Mouse (Mus musculus) induced T-regulatory cell, adult 2 months (primary cell): ENCODE results near the gene Efna1.

Source experiments
- DNase-seq: peaks from one replicate; pipeline ENCODE4 v3.0.0-alpha.2; 2012; ENCODE audit warnings: low read depth

Efna1 gene

DNA sequence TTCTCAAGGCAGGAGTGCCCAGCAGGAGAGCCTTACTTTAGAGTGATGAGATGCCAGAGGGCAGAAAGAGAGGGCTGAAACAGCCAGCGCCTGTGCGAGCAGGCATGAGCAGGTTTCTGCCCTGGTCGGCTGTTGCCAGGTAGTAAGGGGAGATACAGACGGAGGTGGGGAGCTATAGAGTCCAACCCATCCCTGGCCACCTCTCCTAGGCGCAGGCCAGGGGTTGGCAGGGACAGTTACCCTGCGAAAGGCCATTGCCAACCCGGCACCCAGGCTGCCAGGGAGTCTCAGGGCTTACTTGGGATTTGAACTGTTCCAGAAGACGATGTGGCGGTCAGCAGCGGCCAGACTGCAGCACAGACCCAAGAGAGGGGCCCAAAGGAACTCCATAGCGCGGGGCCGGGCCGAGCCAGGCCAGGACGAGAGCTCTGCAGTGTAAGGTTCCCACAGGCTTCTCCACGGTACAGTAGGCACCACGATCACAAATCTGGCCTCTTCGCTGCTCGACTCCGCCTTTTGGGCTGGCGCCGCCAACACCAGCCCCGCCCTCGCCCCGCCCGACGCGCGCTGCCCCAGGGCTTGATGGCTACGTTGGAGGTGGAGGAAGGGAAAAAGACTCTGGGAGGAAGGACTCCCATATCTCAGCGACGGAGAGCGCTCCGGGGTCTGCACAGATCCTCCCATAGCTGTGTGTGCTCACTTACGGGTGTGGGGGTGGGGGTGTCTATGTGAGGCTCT is 1.6 kb downstream of the Efna1 start:
- DNase-seq: peak; percentile 80

- DNase-seq: no peak
Measured at GRCm38 (mm10) chr3:89278643-89279042, 2.3 kb downstream of the Efna1 start.

- DNase-seq: no peak
Measured at GRCm38 (mm10) chr3:89278107-89278506, 2.8 kb downstream of the Efna1 start.

GRCm38 (mm10) chr3:89277281-89278021 is 3.5 kb downstream of the Efna1 start:
- DNase-seq: no peak

- DNase-seq: no peak
Measured at GRCm38 (mm10) chr3:89276061-89276460, 4.9 kb downstream of the Efna1 start.

DNA sequence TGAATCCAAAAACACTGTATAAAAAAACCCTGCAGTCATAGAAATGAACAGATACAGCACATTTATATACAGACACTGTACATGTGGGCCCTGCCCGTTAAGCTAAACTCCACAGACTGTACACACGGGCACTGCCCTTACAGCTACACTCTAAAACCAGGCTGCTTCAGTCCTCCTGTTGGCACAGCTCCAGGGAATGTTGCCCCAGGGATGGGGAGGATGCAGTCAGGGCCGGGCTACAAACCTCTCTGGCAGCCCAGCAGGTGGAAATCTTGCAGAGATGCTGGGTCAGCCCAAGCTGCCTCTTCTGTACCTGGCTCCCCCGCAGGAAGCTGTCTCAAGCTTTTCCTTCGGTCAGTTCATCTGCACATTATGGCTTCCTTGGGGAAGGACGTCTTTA is 9.2 kb downstream of the Efna1 start:
- DNase-seq: no peak

DNA sequence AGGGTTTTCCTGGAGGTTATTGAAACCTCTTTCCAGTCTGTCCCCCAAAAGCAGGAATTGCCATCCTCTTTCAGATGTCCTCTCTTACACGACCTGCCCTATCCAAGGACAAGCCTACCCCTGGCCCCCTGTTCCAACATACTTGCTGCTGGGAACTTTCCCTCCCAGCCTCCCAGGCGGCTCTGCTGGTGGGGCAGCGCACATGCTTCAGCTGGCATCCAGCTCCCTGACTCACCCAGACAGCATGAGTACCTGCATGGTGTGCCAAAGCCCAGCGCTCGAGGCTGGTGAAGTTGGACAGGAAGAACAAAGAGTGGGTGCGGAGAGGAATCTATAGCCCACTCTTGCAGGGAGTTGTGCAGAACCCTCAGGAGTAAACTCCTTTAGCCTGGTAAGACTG is 10.1 kb downstream of the Efna1 start:
- DNase-seq: no peak

DNA sequence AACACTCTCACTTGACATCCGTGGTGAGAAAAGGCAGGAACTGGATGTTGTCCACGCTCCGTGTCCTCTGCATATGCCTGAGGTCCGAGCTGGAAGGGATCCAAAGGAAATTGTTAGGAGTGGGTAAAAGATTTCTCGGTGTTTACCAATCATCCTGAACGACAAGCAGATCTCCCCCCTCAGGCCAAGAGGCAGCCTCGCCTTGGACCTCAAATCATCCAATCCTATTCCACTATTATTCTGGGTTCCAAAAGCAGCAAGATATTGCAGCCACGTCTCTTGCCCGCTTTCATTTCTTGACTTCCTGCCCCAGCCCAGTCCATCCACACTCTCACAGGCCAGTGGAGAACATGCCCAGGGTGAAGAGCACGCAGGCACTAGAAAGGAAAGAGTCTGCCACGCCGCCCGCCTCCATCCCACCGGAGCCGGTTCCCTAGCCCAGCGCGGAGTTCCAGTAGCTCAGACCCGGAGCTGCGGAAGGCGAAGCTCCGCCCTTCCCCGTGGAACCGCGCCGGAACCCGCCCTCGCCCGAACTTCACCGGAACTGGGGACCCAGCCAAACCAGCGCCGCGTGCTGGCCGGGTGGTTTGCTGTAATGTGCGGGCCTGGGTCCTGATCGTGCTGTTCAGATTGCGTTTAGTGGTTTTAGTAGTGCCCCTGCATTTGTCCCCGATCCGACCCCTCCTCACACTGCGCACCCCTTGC is 10.7 kb downstream of the Efna1 start, which contains the start of gene Slc50a1:
Gene Slc50a1, minus strand, starts transcription at position 520 of the 705 bp plus-strand sequence.
- DNase-seq: peak; percentile 87

- DNase-seq: no peak
Measured at GRCm38 (mm10) chr3:89268916-89269315, 12.0 kb downstream of the Efna1 start.

- DNase-seq: peak; percentile 91
Measured at GRCm38 (mm10) chr3:89266439-89266893, 14.5 kb downstream of the Efna1 start.

GRCm38 (mm10) chr3:89262417-89262816 is 18.5 kb downstream of the Efna1 start:
- DNase-seq: no peak

- no peak for DNase-seq
Measured at GRCm38 (mm10) chr3:89260211-89260610, 20.7 kb downstream of the Efna1 start.

DNA sequence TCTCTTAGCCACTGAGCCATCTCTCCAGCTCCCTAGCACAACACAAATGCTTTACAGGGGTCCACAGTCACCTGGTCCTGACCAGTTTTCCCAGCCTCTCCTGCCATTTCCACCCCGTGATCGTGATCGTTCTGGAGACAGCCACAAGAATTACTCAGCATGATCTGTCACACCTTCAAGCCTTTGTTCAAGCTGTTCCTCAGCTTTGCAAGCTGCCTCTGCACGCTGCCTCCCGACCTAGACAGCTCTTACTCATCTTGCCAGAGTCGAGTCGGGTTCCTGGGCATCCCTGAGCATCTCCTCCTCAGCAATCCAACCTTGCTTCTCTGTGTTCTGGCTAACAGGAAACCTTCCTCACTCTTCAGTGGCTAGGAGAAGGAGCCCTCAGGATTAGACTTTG is 21.9 kb downstream of the Efna1 start, which contains the start of gene Dpm3:
Gene Dpm3, plus strand, starts transcription at position 283 of the 400 bp plus-strand sequence.
- DNase-seq: no peak

GRCm38 (mm10) chr3:89256177-89256576 is 24.8 kb downstream of the Efna1 start:
- DNase-seq: no peak

GRCm38 (mm10) chr3:89254994-89255393 is 25.9 kb downstream of the Efna1 start:
- no peak for DNase-seq

GRCm38 (mm10) chr3:89251365-89251895 is 29.5 kb downstream of the Efna1 start:
- DNase-seq: peak; percentile 70

GRCm38 (mm10) chr3:89250435-89251040 is 30.4 kb downstream of the Efna1 start:
- peak; percentile 83 for DNase-seq

DNA sequence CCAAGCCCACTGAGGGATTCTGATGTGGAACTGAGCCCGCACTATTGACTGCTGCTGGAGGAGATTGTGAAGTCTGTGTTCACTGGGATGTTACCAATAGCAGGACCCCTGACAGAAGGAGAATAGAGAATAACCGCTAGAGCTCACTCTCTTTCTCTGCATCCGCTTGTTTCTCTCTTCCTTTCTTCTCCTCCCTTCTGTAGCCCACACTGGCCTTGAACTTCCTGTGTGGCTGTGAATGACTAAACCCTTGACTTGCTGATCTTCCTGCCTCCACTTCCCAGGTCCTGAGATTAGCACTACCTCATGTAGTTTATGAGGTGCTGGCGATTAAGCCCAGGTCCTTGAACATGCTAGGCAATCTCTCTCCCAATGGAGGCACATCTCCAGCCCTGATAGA is 33.5 kb downstream of the Efna1 start:
- peak; percentile 64 for DNase-seq

DNA sequence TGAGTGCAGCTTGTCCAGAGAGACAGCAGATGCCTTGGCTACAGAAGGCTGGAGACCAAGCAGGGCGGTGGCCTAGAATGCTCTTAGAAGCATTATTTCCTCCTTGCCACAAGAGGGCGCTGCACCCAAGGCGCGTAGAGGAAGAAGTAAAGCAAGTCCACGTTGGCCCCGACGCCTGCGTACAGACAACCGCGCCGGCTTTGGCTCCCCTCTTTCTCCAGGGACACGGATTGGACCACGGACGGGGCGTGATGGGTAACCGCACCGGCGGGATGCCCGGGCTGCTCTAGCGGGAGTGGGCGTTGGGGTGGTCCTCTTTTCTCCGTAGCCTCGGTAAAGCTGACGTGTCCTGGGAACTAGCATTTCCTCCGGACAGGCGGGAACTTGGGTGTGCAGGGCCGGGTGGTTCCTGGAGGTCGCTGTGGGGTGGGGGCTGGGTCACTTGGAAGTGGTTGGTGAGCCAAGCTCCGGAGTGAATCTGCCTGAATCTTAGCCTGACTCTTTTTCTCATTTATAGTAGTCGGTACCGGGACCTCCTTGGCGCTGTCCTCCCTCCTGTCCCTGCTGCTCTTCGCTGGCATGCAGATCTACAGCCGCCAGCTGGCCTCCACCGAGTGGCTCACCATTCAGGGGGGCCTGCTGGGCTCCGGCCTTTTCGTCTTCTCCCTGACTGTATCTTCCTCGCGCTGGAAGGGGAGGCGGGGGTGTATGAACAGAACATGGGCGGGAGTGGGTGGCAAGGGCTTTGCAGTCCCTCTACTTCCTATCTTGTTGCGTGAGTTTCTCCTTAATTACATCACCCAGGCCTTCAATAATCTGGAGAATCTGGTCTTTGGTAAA is 34.5 kb downstream of the Efna1 start, which contains the start of gene Trim46:
Gene Trim46, minus strand, starts transcription at position 49 of the 840 bp plus-strand sequence.
- DNase-seq: peak; percentile 95

DNA sequence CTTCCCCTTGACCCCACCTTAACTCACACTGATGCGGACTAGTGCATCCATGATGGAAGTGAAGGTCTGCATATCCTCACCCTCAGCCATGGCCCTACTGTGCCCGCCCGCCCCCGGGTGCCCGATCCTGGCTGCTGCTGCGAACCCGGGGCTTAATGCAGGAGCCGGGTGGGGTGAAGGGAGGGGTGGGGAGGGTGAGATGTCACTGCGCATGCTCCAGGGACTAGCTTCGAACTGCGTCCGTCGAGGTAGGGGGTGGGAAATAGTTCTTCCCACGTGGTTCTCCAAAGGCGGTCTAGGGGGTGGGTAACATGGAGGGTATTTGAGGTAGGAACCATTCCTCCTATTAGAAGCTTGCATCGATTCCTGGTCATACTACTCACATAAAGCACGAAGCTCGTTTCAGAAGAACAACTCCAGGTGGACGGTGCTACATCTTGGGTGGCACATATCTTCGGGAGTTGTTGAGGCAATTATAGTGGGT is 35.2 kb downstream of the Efna1 start, which contains the start of gene Krtcap2:
Gene Krtcap2, plus strand, starts transcription at position 279 of the 484 bp plus-strand sequence.
- DNase-seq: peak; percentile 86
